Mouse (Mus musculus) bone marrow macrophage, adult 2 months (primary cell): Measurements from ENCODE around the gene Rbms1. TPM values are rescaled to one million over a fixed set of nuclear protein-coding genes. Genes with fewer than 3 reads are reported as not detected.
A peak's percentile ranks its signal among the peaks of the same experiment; 100 is the strongest.

ENCODE experiments used
- H3K27ac ChIP-seq: 2 replicates; pipeline ENCODE4 v1.5.1; 2012; ENCODE audit warnings: low read depth, low read length; ENCODE audit not compliant: insufficient read depth
- H3K4me1 ChIP-seq: 2 replicates; pipeline ENCODE4 v1.6.1; 2012; ENCODE audit warnings: low read length; ENCODE audit not compliant: control insufficient read depth, insufficient read depth
- H3K4me3 ChIP-seq: 2 replicates; pipeline ENCODE4 v1.5.1; 2012; ENCODE audit warnings: mild to moderate bottlenecking, low read length, moderate library complexity; ENCODE audit not compliant: insufficient read depth
- CTCF ChIP-seq: IDR thresholded peaks from 2 replicates; pipeline ENCODE4 v1.5.1; 2012; ENCODE audit warnings: low read depth, mild to moderate bottlenecking, low read length, moderate library complexity
- POLR2A ChIP-seq: IDR thresholded peaks from 2 replicates; pipeline ENCODE4 v1.6.1; 2012; ENCODE audit warnings: mild to moderate bottlenecking, low read depth, low read length, borderline replicate concordance
- polyA plus RNA-seq: library from polyadenylated mRNA; stranded (reverse); fragments of >200 nt; gene quantifications from 2 replicates; pipeline ENCODE4 v1.2.4, GENCODE M21; 2012; ENCODE audit not compliant: missing spikeins, insufficient read depth, insufficient read length

Gene Rbms1
- polyA plus RNA-seq, 1 experiment, result 111 TPM

DNA sequence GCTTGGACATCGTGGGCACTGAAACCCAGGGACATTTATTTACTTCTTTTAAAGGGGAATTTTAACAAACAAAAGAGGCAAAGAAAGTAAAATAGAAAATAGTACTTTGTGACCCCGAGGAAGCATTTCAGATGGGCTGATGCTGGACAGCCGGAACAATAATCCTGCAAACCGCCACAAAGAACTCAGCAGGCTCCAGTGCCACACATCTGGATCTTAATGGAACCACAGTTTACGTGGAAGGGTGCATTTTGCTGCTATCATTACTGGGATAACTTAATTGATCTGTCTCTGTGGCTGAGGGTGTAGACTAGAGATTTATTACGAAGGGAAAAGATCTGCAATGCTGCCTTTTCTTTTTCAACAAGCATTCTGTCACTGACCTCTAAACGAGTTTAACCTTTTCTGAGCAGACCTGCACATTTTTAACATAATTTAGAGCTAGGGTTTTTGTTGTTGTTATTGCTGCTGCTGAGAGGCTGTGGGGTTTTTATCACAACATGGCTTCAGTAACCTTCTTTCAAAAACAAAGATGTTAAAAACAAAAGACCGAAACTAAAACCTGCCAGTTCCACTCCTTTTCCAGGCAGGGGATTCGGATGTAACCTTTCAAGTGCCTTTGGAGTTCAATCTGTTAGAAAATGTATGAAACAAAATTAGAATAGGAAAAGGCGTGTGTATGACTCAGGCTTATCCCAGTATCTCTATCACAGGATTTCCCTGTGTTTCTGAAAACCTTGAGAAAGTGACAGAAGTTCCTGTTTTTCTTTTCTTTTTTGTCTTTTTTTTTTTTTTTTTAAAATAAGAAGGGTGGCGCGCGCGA lies 82.8 kb downstream of the Rbms1 start:
- Histone ChIP-seq H3K27ac (peak overlapping the region; percentile 83), H3K4me1 (peaks cover 50% of the 10 kb centered on the region), H3K4me3 (peak overlapping the region; percentile 95)
- TF ChIP-seq CTCF (no peak), POLR2A (no peak)

GRCm38 (mm10) chr2:60879141-60879818 lies 83.7 kb downstream of the Rbms1 start:
- Histone ChIP-seq H3K4me1 (peaks cover 46% of the 10 kb centered on the region), H3K27ac (no peak overlapping the region), H3K4me3 (peak overlapping the region; percentile 95)
- TF ChIP-seq POLR2A (no peak), CTCF (no peak)

- Histone ChIP-seq H3K4me3 (peak overlapping the region; percentile 58), H3K4me1 (peaks cover 51% of the 10 kb centered on the region), H3K27ac (peak overlapping the region; percentile 84)
- no peak for TF ChIP-seq CTCF
- no peak for TF ChIP-seq POLR2A
Observed at GRCm38 (mm10) chr2:60877543-60878386, 85.2 kb downstream of the Rbms1 start.

DNA sequence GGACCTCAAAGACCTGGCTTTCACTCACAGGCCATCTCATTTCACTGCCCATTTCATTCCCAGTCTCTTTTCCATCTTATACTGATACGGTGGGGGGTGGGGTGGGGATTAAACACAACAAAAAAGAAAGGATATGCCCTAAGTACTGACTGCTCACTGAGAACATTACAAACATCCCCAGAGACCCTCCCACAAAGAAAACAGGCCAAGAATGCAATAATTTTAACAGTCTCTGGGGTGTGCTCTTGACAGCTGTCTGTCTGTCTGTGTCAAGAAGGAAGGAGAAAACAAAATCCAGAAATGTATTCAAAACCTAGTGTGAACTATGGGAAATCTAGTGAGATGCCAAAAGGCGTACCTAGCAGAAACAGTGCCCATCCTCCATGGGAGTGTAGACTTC lies 86.1 kb downstream of the Rbms1 start:
- no peak for TF ChIP-seq POLR2A
- no peak for TF ChIP-seq CTCF
- Histone ChIP-seq H3K27ac (peak overlapping the region; percentile 84), H3K4me3 (peak overlapping the region; percentile 58; the same call in 1 of the 2 replicates), H3K4me1 (peaks cover 52% of the 10 kb centered on the region)

GRCm38 (mm10) chr2:60872095-60872811 lies 90.7 kb downstream of the Rbms1 start:
- H3K27ac ChIP-seq, result no peak overlapping the region
- no peak for TF ChIP-seq CTCF
- no peak for TF ChIP-seq POLR2A
- H3K4me1 ChIP-seq, result peaks cover 75% of the 10 kb centered on the region
- H3K4me3 ChIP-seq, result no peak overlapping the region

DNA sequence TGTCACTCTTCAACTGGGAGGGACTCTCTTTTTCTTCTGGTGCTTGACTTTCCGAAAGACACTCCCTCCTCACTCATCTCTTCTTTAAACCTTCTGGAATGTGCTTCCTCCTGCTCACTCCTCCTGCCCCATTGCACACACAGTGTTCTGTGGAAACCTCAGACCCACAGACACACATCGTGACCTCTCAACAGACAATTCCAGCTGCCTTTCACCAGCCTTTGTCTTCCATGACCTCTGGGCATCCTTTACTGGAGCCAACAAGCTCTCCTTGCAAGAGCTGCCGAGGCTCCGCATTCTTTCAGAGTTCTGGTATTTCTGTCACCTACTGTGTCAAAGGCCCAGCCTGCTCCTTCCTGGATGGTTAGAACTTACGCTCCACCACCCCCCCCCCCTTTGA lies 92.0 kb downstream of the Rbms1 start:
- Histone ChIP-seq H3K4me3 (no peak overlapping the region), H3K4me1 (peaks cover 69% of the 10 kb centered on the region), H3K27ac (no peak overlapping the region)
- TF ChIP-seq CTCF, result no peak
- TF ChIP-seq POLR2A, result no peak

- Histone ChIP-seq H3K27ac (no peak overlapping the region), H3K4me1 (peaks cover 69% of the 10 kb centered on the region), H3K4me3 (no peak overlapping the region)
- no peak for TF ChIP-seq CTCF
- TF ChIP-seq POLR2A, result no peak
Observed at GRCm38 (mm10) chr2:60870450-60870849, 92.5 kb downstream of the Rbms1 start.

- Histone ChIP-seq H3K27ac (no peak overlapping the region), H3K4me3 (no peak overlapping the region), H3K4me1 (peaks cover 81% of the 10 kb centered on the region)
- TF ChIP-seq POLR2A, result no peak
- TF ChIP-seq CTCF, result no peak
Observed at GRCm38 (mm10) chr2:60869001-60869743, 93.8 kb downstream of the Rbms1 start.

DNA sequence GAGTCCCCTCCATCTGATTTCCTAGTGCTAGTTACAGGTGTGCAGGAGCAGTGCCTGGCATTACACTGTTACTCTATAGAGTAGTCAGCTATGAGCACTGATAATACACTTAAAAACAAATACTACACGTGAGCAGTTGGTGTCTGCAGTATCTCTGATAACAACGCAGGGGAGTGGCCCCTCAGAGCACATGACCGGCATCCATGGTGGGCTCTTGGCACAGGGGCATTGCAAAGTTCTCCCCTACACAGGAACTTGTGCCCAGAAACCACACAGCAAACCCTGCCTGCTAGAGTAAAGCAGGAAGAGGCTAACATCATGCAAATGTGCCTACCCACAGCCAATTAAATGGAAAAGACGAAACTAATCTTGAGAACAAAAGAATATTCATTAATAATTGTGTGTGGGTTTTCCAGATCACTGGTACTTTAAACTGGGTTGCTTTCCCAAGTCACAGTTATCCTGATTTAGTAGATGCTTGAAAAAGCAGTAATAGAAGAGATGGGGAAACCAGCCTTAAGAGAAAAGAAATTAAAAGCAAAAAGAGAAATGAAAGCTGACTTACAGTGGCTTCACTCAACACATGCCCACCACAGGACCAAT lies 94.8 kb downstream of the Rbms1 start:
- H3K27ac ChIP-seq, result no peak overlapping the region
- TF ChIP-seq CTCF, result no peak
- TF ChIP-seq POLR2A, result no peak
- peaks cover 75% of the 10 kb centered on the region for H3K4me1 ChIP-seq
- no peak overlapping the region for H3K4me3 ChIP-seq
